19 mouse cellular contexts compared by ENCODE assay signal in the genomic region with DNA sequence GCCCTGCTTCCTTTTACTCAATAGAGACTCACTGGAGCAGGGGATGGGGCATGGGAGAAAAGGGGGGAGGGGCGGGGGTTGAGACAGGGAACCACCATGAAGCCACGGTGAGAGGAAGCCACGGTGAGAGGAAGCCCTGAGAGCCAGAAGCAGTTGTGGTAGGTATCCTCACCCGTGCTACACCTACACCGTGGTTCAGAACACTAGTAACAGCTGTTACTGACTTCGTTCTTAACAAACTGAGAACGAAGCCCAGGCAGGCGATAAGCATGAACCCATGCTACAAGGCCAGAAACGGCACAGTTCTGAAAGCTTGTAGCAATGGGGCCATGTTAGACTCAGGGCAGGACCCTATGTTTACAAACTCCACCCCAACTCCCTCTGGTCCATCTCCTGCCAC. TPM values are rescaled to one million over a fixed set of nuclear protein-coding genes. Genes with fewer than 3 reads are reported as not detected.
DNase-seq lines count a peak whose midpoint lies in the region; ATAC-seq and TF ChIP-seq lines count a peak whose summit lies in the region.
"Had no signal": no experiment of that assay in that cellular context is flagged by ENCODE, and none has a peak within 500 bp of the region (broad histone marks: within the 10 kb centered on the region; RNA-seq: fewer than 3 reads in every experiment).

No protein-coding gene starts in this region.

- H3K9ac ChIP-seq in heart, embryonic 13.5 days, result no peak overlapping the region
- H3K9ac ChIP-seq in embryonic facial prominence, embryonic 15.5 days, result no peak overlapping the region
- H3K9ac ChIP-seq: hindbrain, embryonic 15.5 days; neural tube, embryonic 12.5 days had no signal

- no peak for TF ChIP-seq CTCF in layer of hippocampus, adult 2 months (conservative IDR thresholded peaks at IDR 0.05)

- ATAC-seq in heart, embryonic 13.5 days (ENCODE audit: extremely low read depth, insufficient number of reproducible peaks, low FRiP score, low TSS enrichment), result no peak
- ATAC-seq in embryonic facial prominence, embryonic 15.5 days (ENCODE audit: insufficient number of reproducible peaks, low FRiP score, low TSS enrichment, low read depth), result no peak

- no peak overlapping the region for H3ac ChIP-seq in myocyte (ENCODE audit: control insufficient read depth, insufficient read length)

- no peak overlapping the region for H3K4me2 ChIP-seq in heart, embryonic 13.5 days
- H3K4me2 ChIP-seq in embryonic facial prominence, embryonic 15.5 days (replicated peaks), result no peak overlapping the region
- no peak overlapping the region for H3K4me2 ChIP-seq in myocyte (ENCODE audit: low read depth)
- H3K4me2 ChIP-seq: heart, embryonic 11.5 days; hindbrain, embryonic 15.5 days; liver, embryonic 11.5 days; neural tube, embryonic 12.5 days had no signal

- H3K27ac ChIP-seq in heart, embryonic 13.5 days (replicated peaks), result peak overlapping the region; percentile 40
- 0 out of 2 replicates have a peak overlapping the region, but pooled peaks have one; percentile 57 for H3K27ac ChIP-seq in layer of hippocampus, adult 2 months
- H3K27ac ChIP-seq in embryonic facial prominence, embryonic 15.5 days (replicated peaks), result peak overlapping the region; percentile 77
- H3K27ac ChIP-seq: hindbrain, embryonic 15.5 days; midbrain, embryonic 10.5 days; neural tube, embryonic 12.5 days had no signal

- 74% methylated on average over 9 of the region's 9 CpGs for WGBS in heart, embryonic 13.5 days
- 76% methylated on average over 9 of the region's 9 CpGs for WGBS in embryonic facial prominence, embryonic 15.5 days

- H3K4me3 ChIP-seq in heart, embryonic 13.5 days, result no peak overlapping the region
- H3K4me3 ChIP-seq in layer of hippocampus, adult 2 months, result no peak overlapping the region
- H3K4me3 ChIP-seq in embryonic facial prominence, embryonic 15.5 days (replicated peaks), result no peak overlapping the region
- no peak overlapping the region for H3K4me3 ChIP-seq in myocyte
- H3K4me3 ChIP-seq: hindbrain, embryonic 15.5 days; midbrain, embryonic 10.5 days; neural tube, embryonic 12.5 days had no signal

- no peaks in the 10 kb centered on the region for H3K27me3 ChIP-seq in heart, embryonic 13.5 days (replicated peaks)
- H3K27me3 ChIP-seq in embryonic facial prominence, embryonic 15.5 days, result no peaks in the 10 kb centered on the region
- no peaks in the 10 kb centered on the region for H3K27me3 ChIP-seq in myocyte (ENCODE audit: control insufficient read depth, insufficient read depth, insufficient read length)
- H3K27me3 ChIP-seq: hindbrain, embryonic 15.5 days; neural tube, embryonic 12.5 days had no signal

- no peak for DNase-seq in heart, adult 11 months
- no peak for DNase-seq in layer of hippocampus, adult 2 months (ENCODE audit: low spot score in 2 of 2)
- DNase-seq in layer of hippocampus, postnatal 25 days (ENCODE audit: extremely low spot score in 1 of 2, low spot score in 1 of 2), result no peak
- DNase-seq in urinary bladder, postnatal 36 days (ENCODE audit: low spot score in 2 of 2), result no peak
- DNase-seq: adrenal gland, adult 2 months; cerebellum, postnatal 14 days; embryo, embryonic 11 days; gastrocnemius, postnatal 25 days; kidney, adult 11 months; kidney, postnatal 25 days; thymus, postnatal 25 days had no signal

- no peaks in the 10 kb centered on the region for H3K9me3 ChIP-seq in heart, embryonic 13.5 days
- H3K9me3 ChIP-seq in embryonic facial prominence, embryonic 15.5 days (replicated peaks), result no peaks in the 10 kb centered on the region
- H3K9me3 ChIP-seq: hindbrain, embryonic 15.5 days; midbrain, embryonic 10.5 days; neural tube, embryonic 12.5 days had no signal

- TF ChIP-seq POLR2A in myocyte (IDR thresholded peaks at IDR 0.05; ENCODE audit: insufficient read length, low read depth), result no peak

- peaks cover 49% of the 10 kb centered on the region for H3K79me2 ChIP-seq in myocyte (ENCODE audit: control insufficient read depth, insufficient read depth)

- peaks cover 59% of the 10 kb centered on the region for H3K4me1 ChIP-seq in heart, embryonic 13.5 days
- H3K4me1 ChIP-seq in embryonic facial prominence, embryonic 15.5 days, result peaks cover 49% of the 10 kb centered on the region
- H3K4me1 ChIP-seq: midbrain, embryonic 10.5 days; neural tube, embryonic 12.5 days had no signal

- H3K36me3 ChIP-seq in heart, embryonic 13.5 days, result peaks cover 42% of the 10 kb centered on the region
- H3K36me3 ChIP-seq in embryonic facial prominence, embryonic 15.5 days, result no peaks in the 10 kb centered on the region
- no peaks in the 10 kb centered on the region for H3K36me3 ChIP-seq in myocyte (ENCODE audit: control insufficient read depth, insufficient read depth)
- H3K36me3 ChIP-seq: hindbrain, embryonic 15.5 days; midbrain, embryonic 10.5 days; neural tube, embryonic 12.5 days had no signal

TF ChIP-seq in myocyte, 11 proteins besides CTCF, POLR2A, EP300 and RAD21:
- TF ChIP-seq MYOD1 (IDR thresholded peaks at IDR 0.05; ENCODE audit: control insufficient read depth in 1 of 3, insufficient read length in 2 of 3, low read depth in 2 of 3) (peak in 2 of 3 experiments; percentile 8 to 63), MYOG (IDR thresholded peaks at IDR 0.05; ENCODE audit: control insufficient read depth in 1 of 3, insufficient read depth in 1 of 3, insufficient read length in 2 of 3, low read depth in 2 of 3) (peak in 1 of 3 experiments; percentile 64), POLR2AphosphoS2 (IDR thresholded peaks at IDR 0.05; ENCODE audit: insufficient read length, low read depth) (no peak), SRF (IDR thresholded peaks at IDR 0.05; ENCODE audit: control insufficient read depth, insufficient read length, low read depth) (no peak)
TF ChIP-seq in myocyte: peak in this region for 2.

RNA-seq across cellular contexts. Expression of a gene that starts 9.6 kb away (rescaled TPM):
- polyA plus RNA-seq in heart, embryonic 13.5 days (2015; fragmentation: Nextera tagmentation; extraction: Ambion mirVana), result 62.1 and 63.5 TPM in 2 replicates
- total RNA-seq in layer of hippocampus, adult 2 months (2021), result 10 to 100 TPM; 27.0 to 35.4 TPM
- total RNA-seq in layer of hippocampus, postnatal 25 days (2021), result 10 to 100 TPM; 29.2 to 30.7 TPM
- polyA plus RNA-seq in embryonic facial prominence, embryonic 15.5 days (2015; fragmentation: Nextera tagmentation; extraction: Ambion mirVana), result 86.3 TPM in 2 replicates
- polyA plus RNA-seq in myocyte (2012; fragmentation: generic; extraction: Trizol), result 9.3 TPM

RNA-seq across cellular contexts. Expression of a gene that starts 52.9 kb away (rescaled TPM):
- polyA plus RNA-seq in heart, embryonic 13.5 days (2015; fragmentation: Nextera tagmentation; extraction: Ambion mirVana), result 36.7 and 40.8 TPM in 2 replicates
- total RNA-seq in layer of hippocampus, adult 2 months (2021), result 10 to 100 TPM; 14.6 to 15.2 TPM
- 10 to 100 TPM; 14.8 to 14.9 TPM for total RNA-seq in layer of hippocampus, postnatal 25 days (2021)
- polyA plus RNA-seq in embryonic facial prominence, embryonic 15.5 days (2015; fragmentation: Nextera tagmentation; extraction: Ambion mirVana), result 62.6 and 62.7 TPM in 2 replicates
- 19.9 TPM for polyA plus RNA-seq in myocyte (2012; fragmentation: generic; extraction: Trizol)
